Mouse (Mus musculus): ENCODE measurements around the gene Hes1.
A peak's percentile ranks its signal among the peaks of the same experiment; 100 is the strongest.
"Not testable (repeated sequence)": the region's sequence is repeated elsewhere in the genome, so short reads cannot be mapped to it uniquely, and the experiment has no call there.

Gene Hes1

GRCm38 (mm10) chr16:30069950-30070770 lies 6.0 kb downstream of the Hes1 start:
- DNase-seq (ENCODE audit: low spot score in 2 of 2) = peak; percentile 20 to 36

GRCm38 (mm10) chr16:30070771-30071191 lies 6.6 kb downstream of the Hes1 start:
- DNase-seq (ENCODE audit: low spot score in 2 of 2) = no peak

- DNase-seq (ENCODE audit: low spot score in 2 of 2) = no peak
Observed at GRCm38 (mm10) chr16:30073317-30073716, 9.1 kb downstream of the Hes1 start.

DNA sequence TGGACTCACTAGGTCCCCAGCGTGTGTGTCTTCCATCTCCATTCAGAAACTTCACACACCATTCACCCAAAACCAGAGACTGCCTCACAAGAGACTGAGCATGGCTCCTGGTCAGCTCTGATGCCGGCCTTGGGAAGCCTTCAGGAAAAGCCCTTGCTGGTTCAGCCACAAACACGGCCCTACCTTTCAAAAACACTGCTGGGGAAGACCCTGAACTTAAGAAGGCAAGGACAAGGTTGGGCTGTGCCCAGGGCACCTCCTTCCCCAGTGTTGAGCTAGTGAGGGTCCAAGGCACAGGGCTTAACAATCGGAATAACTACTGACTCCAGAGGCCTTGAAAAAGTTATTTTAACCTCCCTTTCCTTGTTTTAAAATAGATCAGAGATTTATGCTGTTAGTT lies 17.3 kb downstream of the Hes1 start:
- DNase-seq (ENCODE audit: low spot score in 2 of 2) = no peak

- DNase-seq (ENCODE audit: low spot score in 2 of 2) = no peak
Observed at GRCm38 (mm10) chr16:30081980-30082379, 17.8 kb downstream of the Hes1 start.

GRCm38 (mm10) chr16:30082965-30083364 lies 18.8 kb downstream of the Hes1 start:
- DNase-seq (ENCODE audit: low spot score in 2 of 2) = no peak

GRCm38 (mm10) chr16:30083536-30083935 lies 19.4 kb downstream of the Hes1 start:
- DNase-seq (ENCODE audit: low spot score in 2 of 2) = no peak

DNA sequence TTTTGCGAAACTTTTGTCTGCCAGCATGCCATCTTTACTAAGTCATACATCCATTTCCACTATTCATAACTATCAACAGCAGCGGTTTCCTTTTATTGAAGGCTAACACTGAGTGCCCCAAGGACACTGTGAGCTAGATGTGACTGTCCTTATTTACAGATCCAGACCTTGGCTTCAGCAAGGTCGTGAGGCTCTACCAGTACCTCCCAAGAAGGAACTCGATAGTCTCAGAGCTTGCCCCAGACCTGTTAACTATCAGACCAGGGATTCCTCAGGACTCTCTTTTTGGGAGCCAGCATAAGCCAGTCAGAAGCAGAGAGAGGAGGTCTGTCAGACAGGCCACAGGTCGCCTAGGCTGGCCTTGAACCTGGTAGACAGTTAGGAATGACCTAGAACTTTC lies 24.5 kb downstream of the Hes1 start:
- DNase-seq (ENCODE audit: low spot score in 2 of 2) = no peak

DNA sequence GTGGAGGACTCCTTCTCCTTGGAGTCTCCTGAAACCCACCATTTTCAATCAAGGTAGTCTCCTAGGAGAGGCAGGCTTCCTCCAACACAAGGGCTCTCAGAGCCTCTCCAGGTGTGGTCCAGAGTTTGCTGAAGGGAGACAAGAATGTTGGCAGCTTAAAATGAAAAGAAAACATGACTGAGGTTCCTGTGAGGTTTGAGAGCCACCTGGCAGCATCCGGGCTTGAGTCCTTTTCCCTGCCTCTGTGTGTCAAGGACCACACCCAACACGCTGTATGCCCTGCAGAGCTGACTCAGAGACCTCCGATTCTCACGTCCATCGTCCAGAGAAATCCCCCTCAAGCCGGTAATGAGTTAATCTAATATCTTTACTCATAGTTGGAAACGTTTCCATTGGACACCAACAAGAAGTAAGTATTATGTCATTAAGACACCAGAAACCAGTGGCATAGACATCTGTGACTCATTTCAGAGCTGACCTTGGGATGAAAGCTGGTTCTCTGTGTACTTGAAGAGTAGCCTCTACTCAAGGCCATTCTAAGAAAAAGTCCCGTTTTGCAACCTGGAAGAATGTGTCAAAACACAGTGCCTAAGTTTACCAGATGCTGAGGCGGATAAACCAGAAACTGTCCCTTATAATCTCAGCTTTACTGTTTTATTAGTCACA lies 26.1 kb downstream of the Hes1 start:
- DNase-seq (ENCODE audit: low spot score in 2 of 2) = no peak

GRCm38 (mm10) chr16:30096050-30096449 lies 31.9 kb downstream of the Hes1 start:
- DNase-seq (ENCODE audit: low spot score in 2 of 2) = no peak

GRCm38 (mm10) chr16:30096475-30096874 lies 32.3 kb downstream of the Hes1 start:
- no peak for DNase-seq (ENCODE audit: low spot score in 2 of 2)

GRCm38 (mm10) chr16:30099124-30099523 lies 34.9 kb downstream of the Hes1 start:
- DNase-seq (ENCODE audit: low spot score in 2 of 2) = no peak

- DNase-seq (ENCODE audit: low spot score in 2 of 2) = no peak
Observed at GRCm38 (mm10) chr16:30102149-30102915, 38.1 kb downstream of the Hes1 start.

DNA sequence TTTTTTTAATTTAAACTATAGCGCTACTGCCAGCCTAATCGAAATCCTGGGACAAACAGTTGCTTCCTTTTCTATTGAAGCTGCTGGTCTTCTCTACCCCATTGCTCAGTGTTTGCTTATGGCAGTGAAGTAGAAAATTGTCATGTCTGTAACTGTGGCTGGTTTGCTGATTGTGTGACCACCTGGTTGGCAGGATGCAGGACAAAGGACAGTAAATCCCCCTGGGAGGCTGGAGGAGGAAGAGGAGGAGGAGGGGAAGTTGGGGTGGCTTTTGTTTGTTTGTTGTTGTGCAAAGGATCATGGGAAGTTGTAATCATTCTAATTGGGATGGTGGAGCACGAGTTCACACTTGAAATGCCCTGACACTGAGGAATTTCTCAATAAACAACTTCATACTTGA lies 38.8 kb downstream of the Hes1 start:
- no peak for DNase-seq (ENCODE audit: low spot score in 2 of 2)

GRCm38 (mm10) chr16:30103495-30103894 lies 39.3 kb downstream of the Hes1 start:
- DNase-seq (ENCODE audit: low spot score in 2 of 2) = no peak

- DNase-seq (ENCODE audit: low spot score in 2 of 2) = no peak
Observed at GRCm38 (mm10) chr16:30104363-30104762, 40.2 kb downstream of the Hes1 start.

DNA sequence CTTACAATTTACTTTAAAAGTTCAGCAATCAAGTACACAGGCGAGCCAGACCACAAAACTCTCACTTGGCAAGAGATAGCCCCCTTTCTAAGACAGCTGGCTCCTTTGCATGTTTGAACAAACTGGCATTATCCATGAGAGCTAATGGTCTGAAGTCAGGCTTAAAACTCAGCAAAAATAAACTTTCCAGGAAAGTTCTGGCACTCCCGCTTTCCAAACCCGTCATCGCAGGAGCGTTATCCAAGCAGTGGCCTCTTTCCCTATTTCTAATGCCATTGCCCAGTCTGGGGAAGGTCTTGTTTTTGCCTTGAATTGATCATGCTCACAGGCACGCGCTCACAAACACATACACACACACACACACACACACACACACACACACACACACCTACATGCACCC lies 41.3 kb downstream of the Hes1 start:
- no peak for DNase-seq (ENCODE audit: low spot score in 2 of 2)

DNA sequence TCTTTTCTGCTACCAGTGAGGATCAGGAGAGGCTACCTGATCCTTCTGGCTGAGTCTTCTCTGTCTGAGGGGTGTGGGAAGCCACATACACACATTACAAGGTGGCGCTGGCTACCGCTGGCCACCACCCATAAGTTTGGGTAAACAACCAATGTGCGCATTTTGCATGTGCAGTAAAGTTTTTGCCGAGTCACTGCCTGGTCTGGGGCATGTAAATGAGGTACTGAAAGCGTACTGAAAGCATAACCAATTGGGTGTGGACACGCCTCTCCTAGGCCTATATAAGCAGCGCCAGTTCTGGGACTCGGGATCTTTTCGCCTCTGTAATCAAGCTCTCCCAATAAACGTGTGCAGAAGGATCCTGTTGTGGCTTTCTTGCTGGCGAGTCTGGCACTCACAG lies 44.0 kb downstream of the Hes1 start:
- not testable (repeated sequence) for DNase-seq (ENCODE audit: low spot score in 2 of 2)

DNA sequence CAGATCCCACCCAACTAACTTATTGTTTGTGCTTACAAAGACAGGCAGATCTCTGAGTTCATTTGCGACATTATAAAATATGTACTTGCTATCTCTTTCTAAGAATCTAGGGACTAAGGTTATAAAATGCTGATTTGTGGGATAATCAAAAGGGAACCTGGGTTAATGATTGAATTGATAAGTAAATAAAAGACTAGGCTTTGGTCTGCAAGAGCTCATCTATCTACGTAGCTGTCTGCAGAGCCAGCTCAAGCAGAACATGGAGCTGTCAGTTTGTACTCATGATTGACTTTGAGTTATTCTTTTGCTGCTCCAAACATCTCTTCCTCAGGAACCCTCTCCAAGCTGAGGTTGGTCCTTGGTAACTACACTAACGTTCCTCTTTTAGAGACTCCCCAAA lies 46.3 kb downstream of the Hes1 start:
- DNase-seq (ENCODE audit: low spot score in 2 of 2) = no peak

GRCm38 (mm10) chr16:30111069-30111468 lies 46.9 kb downstream of the Hes1 start:
- DNase-seq (ENCODE audit: low spot score in 2 of 2) = no peak

DNA sequence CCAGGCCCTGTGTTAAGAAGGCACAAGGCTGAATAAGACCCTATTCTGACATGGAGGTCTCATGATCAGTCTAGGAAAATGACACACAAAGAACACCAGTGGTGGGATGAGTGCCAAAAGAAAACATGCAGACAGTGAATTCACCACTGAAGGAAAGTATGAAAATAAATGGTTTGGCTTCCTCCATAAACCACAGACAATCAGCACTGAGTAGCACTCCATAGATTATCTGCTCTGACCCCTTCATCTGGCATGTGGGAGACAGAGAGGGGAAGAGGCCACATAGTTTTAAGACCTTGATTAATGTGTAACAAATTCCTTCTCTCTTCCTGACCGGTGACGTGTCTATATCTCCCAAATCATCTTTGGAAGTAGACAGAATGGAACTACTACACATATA lies 47.4 kb downstream of the Hes1 start:
- DNase-seq (ENCODE audit: low spot score in 2 of 2) = no peak

- no peak for DNase-seq (ENCODE audit: low spot score in 2 of 2)
Observed at GRCm38 (mm10) chr16:30113170-30113569, 49.0 kb downstream of the Hes1 start.

GRCm38 (mm10) chr16:30113800-30114199 lies 49.6 kb downstream of the Hes1 start:
- no peak for DNase-seq (ENCODE audit: low spot score in 2 of 2)

Measured in spleen, postnatal 14 days (tissue).